Mouse (Mus musculus) mouse trophoblast stem cell (cell line): ENCODE measurements around the gene B3galnt1.
"Not testable (repeated sequence)": the region's sequence is repeated elsewhere in the genome, so short reads cannot be mapped to it uniquely, and the experiment has no call there.

Source experiments
- in situ Hi-C, 2 experiments: fragments of 300-500 bp; cut with MseI, MboI; formaldehyde crosslinking; loops; 2 replicates in 1 of 2; 3 replicates in 1 of 2; pipeline ENCODE4 v1.15.1; 2025

The B3galnt1 gene

DNA sequence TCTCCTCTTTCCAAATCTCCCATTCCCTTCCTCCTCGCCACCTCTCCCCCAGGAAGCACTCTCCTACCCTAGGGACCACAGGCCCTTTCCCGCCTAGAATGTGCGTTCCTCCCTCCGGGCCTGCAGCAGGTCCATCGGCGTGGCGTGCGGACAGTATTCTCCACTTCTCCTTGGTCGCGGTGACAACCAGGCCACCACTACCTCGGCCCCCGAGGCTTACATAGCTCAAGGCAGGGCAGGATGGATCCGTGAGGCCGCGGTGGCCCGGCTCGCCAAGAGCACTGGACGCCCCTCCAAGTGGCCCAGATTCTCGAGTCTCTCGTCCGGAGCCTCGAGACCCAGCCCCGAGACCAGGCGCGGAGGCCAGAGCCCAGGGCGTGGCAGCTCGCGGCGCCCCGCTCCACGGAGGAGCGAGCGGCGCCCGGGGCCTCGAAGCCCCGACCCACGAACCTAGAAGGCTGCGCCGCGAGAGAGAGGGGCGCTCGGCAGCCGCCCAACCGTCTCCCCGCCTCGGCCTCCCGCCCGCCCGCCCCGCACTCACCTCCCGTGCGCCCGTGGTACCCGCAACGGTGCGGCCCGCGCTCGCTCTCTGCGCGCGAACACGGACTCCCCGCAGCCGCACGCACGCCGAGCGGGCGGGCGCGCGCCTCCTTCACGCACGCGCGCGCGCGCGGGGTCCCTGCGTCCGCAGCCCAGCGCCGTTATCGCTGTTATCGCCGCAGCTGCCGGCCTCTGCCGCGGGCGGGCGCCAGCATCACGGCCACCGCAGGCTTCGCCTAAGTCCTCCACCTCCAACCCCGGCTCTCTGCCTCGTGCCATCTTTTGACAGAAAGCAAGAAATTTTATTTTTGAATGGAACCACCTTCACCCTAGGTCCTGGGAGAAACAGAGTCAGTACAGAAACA, at the start of gene B3galnt1:
TSS of gene B3galnt1 (minus strand) at position 700 of the 905 bp plus-strand sequence.
- in situ Hi-C loops: no loop called here

DNA sequence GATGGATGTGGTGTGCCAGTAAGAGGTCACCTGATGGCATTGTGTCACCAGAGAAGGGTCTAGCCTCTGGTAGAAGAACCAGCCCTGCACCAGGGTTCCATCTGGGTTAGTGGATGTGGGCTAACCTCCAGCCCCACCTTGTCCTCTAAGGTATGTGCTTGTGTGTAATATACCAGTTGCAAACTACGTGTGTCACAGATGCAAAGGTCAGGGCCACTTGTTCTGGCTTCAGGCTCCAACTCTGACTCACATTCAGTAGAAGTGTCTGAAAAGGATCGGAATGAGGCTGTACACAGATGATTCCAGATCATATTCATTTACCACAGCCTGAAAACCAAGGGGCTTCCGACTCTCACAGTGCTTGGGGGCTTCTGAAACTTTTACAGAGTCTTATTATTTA, 35.8 kb upstream of the B3galnt1 start:
- in situ Hi-C loops: no loop called here

DNA sequence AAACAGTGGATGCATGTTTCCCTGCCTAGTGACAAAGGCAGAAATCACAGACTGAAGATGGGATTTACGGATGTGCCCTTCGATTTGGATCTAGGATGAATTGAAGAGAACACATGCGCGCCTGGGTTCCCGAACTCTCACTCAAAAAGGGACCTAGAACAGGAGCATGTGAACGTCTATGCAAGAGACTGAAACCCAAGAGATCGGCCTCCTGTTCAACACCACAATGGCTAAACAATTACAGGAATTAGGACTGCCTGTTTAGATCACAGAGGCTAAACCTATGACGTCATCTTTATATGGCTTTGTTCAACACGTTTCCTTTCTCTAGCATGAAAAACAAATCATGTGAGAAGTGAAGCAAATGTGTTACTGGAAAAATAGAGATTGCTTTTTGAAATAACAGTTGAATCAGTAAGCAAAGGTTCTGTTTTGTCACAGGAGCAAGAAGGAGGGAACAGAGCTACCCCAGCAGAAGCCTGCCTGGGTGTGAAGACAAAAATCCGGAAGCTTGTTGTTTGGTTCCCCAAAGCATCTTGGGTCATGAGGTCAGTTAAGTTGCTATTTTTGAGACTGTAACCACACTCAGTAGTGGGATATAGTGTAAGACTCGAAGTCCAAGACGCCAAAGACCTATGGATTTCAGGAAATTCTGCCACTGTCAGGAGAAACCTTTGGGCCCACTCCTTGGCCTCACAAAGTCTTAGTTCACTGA, 35.1 kb upstream of the B3galnt1 start:
- in situ Hi-C loops: no loop called here

DNA sequence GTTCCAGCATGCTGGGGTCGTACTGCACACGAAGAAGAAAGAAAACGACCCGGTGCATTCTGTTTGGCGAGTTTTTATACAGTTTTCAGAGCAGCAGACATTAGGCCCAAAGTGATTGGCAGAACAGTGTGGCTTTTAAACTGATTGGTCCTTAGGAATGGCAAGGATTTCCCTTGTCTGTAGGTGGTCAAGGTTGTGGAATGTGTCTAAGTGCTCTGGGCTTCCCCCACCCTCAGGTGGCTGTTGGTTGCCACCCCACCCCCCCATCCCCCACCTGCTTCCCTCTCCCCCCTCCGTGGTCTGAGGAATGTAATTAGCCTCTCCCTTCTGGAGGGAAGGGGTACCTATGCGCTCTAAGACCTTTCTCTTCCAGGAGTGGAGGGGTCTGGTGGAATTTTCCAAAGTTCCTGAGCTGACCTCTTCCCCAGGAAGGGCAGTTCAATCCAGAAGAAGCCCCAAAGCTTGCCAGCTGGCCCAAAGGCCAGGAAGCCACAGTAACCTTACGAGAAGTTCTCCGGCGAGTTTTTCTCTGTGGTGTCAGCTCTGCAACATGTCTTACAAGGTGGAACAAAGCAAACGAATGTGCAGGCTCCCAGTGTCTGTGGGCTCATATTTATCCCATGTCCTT, 28.3 kb upstream of the B3galnt1 start:
- in situ Hi-C loops: no loop called here

DNA sequence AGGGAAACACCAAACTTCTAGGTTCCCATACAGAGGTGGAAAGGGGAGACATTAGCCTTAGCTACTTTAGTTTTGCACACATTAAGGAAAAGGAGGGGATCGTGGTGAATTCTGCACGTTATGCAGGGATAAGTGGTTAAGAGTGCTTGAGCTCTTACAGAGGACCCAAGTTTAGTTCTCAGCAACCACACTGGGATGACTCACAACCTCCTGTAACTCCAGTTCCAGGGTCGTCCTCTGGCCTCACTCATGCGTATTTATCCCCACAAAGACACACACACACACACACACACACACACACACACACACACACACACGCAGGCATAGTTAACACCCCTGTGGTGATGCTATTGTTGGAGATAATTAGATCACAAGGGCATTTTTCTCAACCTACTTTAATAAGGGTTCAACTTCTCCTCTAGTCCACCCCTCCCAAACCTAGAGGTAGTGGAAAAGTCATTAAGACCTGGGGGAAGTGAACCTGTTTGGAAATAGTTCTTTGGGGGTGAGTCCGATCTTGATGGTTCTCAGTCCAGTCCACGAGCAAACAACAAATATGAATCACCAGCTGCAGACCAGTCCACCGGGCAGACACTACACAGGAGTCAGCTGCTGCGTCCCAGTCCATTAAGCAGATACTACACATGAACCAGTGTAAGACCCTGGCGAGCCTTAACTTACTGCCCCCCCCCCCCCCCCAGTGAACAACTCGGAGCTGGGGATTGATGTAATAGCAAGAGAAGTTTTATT, 27.6 kb upstream of the B3galnt1 start:
- in situ Hi-C loops: no loop called here

DNA sequence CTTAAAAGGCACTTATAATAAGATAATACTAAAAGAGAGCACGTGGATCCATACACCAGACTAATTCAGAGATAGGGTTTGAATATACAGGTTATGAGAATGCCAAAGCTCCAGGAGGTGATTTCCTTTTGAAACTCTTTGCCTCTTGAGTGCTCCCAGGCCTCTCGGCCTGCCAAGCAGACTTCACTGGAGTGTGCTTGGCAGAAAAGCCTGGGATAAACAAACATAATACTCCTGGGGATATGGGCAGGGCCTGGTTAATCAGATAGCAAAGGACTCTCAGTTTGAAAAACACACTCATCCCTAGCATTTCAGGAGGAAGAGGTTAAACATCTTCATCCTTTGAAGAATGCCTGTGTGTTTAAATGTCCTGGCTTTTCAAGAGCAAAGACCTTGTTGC, 25.4 kb upstream of the B3galnt1 start:
- in situ Hi-C loops: no loop called here

DNA sequence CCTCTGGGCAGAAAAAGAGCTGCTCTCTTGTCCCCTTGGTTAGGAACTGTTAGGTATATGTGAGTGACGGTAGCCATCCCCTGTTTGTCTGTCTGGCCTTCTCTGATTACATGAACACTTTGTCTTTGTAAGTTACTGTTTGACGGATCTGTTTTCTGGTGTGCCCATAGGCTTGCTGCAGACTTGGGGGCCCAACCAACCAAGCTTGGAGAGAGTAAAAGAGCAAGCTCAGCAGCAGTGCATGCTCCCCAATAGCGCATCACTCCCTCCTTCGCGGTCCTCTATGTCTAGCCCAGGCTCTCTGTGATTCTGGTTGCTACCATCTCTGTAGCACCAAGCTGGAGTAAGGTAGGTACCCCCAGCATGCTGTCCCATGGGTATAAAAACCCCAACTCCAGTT, 9.1 kb upstream of the B3galnt1 start:
- in situ Hi-C loops: no loop called here

DNA sequence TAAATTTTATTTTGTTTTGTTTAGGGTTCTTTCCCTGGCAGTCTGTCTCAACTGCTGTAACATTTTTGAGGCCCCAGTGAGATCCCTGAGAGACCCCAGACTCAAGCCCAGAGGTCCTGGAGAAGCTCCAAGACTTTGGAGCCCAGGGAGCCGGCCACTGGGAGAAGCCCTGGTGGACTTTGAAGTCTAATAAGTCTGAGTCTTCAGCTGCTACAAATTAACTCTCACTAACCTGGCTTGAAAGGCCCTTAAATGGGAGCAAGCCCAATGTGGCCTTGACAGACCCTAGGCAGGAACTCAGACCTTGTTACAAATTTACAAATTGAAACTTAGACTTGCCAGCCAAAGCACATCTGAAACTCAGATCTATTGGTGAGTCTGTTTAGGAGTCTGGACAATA, 8.7 kb upstream of the B3galnt1 start:
- in situ Hi-C loops: no loop called here

DNA sequence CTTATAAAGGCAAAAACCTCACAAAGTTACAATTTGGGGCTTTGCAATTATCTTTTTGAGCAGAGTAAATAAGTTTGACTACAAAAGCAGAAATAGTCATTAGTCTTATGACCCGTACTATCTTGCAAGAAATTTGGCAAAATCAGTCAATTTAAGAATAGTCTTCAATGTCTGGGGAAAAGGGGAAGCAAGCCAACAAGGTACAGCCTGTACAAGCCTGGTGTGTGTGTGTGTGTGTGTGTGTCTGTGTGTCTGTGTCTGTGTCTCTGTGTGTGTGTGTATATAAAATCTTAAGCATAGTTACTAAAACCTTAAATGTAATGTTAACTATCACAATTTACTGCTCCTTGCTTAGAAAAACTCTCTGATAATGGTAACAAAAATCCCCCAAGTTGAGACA, 8.2 kb upstream of the B3galnt1 start:
- in situ Hi-C loops: no loop called here

DNA sequence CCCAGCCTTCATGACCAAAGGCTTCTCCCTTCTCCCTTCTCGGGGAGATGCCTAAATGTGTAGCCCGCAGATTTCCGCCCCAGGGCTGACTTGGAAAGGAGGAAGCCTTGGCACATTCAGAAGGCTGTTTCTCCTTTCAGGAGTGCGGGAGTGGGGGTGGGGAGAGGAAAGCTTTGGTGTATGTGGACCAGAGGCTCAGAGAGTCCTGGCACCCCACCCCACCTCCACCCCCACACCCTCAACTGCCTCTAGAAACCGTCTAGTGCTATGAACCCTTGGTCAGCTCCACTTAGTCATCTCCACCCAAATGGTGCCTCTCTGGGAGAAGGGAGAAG, 373 bp upstream of the B3galnt1 start:
- in situ Hi-C loops: no loop called here

DNA sequence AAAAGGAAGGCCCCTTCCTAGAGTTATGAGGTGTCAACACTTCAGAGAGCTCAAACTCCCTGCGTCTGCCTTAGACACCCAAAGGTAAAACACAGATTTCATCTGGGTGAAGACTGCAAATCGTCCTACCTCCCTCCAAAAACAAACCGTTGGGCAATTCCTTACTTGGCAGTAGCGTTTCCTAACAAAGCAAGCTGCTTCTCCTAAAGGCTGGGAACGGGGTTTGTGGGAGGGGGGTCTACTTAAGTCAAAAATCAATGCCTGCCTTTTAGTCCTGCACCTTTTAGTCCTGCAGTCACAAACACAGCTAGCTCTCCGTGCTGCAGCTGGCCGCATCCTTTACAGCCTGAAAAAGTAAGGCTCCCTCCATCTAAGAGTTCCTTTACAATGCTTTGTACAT, 944 bp downstream of the B3galnt1 start:
- in situ Hi-C loops: no loop called here

DNA sequence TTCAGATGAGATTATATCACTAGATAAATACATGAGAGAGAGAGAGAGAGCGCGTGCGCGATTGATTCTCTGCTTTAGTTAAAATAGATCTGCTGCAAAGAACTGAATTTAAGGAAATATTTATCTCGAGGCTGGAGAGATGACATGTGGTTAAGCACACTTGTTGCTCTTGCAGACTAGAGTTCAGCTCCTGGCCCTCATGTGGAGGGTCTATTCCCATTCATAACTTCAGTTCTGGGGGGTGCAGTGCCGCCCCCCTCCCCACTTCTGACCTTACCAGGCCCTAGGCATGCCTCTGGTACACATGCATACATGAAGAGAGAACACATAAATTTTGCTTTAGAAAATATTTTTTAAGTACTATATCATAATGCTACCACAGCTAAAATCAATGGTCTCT, 1.5 kb downstream of the B3galnt1 start:
- in situ Hi-C loops: no loop called here

DNA sequence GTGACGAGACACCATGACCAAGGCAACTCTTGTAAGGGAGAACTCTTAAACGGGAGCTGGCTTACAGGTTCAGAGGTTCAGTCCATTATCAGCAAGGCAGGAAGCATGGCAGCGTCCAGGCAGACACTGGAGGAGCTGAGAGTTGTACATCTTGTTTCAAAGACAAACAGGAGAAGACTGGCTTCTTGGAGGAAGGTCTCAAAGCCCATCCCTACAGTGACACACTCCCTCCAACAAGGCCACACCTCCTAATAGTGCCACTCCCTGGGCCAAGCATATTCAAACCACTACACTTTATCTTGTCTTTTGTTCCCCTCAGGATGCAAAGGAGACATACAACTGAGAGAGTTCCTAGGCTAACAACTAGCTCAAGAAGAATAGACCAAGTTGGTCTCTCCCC, 2.6 kb downstream of the B3galnt1 start:
- in situ Hi-C loops: no loop called here

DNA sequence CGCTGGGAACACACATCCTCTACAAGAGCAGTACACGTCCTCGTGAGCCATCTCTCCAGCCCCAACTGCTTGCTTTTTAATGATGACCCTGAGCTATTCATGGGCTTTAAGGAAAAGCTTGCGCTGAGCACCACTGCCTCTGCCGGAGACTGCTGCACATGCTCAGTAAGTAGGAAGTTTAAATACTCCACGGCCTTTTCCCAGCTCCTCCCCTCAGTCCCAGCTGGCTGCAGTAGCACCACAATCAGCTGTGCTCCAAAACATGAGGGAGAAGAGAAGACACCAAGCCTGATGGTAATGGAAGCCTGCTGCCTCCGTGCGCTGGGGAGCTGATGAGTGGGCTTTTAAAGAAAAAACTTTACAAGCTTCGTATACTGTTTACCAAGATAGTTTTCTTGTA, 4.7 kb downstream of the B3galnt1 start:
- in situ Hi-C loops: no loop called here

DNA sequence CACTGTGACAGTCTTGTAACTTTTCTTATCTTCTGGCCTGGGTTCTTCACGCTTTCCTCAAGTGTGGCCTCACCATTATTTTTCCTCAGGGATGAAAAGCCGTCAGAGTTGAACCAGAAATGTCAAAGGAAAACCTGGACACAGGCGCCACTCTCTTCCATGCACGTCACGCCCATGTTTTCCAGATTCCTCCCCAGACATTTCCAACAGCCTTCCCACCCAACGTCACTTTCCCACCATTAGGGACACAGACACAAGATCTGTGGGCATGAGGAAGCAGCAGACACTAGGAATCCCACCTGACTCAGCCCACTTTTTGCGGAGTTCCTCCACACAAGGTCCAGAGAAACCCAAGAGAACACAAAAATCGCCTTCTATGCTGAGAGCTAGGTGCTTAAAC, 5.3 kb downstream of the B3galnt1 start:
- in situ Hi-C loops: no loop called here

DNA sequence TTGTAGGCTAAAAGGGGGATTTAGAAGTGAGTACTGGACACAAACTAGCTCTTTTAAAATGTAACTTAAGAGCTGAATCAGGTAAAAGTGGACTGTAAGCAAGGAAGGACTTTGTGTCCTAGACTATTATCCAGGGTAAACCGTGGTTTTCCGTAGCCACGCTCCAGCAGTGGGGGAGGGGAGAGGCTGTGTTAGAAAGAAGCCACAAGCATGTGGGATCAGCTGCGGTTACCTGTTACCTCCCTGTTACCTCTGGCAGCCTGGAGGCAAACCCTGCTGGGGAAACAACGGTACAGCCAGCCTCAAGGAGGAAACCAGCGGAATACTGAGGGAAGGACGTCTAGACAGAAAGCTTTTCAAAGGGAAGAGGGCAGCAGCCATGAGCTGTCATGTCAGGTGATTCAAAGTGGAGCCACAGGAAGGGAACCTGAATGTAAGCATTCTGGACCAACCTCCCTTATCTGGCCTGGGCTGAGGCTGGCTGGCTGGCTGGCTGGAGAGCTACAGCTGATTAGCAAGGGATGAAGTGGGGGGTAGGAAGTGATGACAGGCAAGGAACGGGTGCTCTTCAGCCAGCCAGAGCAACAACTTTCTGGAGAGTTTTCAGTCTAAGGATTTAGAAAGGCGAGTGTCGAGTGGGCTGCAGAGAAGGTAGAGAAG, 10.5 kb downstream of the B3galnt1 start:
- in situ Hi-C loops: no loop called here

DNA sequence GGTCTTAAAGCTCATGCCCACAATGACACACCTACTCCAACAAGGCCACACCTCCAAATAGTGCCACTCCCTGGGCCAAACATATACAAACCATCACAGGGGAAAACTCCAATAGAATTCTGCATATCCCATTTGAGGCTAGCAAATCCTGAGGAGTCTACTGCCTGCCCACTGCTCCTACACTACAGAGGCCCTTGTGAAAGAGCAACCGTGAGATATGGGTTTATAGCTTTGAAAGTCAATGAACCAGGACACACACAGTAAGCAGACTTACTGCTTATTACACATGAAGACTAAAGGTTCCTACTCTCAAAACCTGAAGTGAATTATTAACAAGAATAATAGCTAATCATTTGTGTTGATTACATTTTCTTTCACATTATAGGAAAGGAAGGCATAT, 15.0 kb downstream of the B3galnt1 start:
- in situ Hi-C loops: no loop called here

DNA sequence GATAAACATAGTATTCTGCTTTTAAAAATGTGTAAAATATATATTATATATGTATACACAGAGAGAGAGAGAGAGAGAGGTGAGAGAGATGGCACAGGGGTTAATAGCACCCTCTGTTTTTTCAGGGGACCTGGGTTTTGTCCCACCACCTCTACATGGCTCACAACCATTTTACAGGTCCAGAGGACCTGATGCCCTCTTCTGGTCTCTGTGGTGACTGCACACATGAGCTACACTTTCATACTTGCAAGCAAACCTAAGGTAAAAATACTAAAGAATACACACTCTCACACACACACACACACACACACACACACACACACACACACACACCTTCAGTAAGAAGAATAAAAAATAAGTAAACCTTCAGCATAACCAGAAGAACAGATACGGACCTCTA, 20.0 kb downstream of the B3galnt1 start:
- in situ Hi-C loops: no loop called here

DNA sequence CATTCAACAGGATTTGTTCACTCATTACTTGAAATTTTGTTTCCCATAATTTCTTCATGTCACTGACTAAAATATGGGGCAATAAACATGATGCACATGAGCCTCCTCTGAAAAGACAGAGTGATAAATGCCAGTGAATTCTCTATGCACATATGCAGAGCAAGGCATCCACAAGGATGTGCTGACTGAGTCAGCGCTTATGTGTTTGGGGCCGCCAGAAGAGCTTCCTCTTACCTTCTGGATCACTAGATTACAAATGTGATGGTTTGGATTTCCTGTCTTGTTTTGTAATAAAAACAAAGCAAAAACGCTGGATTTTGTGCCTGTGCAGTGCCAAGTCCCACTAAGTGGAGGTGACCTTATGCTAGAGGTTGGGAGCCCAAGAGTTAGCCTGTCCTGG, 22.0 kb downstream of the B3galnt1 start:
- in situ Hi-C loops: no loop called here

DNA sequence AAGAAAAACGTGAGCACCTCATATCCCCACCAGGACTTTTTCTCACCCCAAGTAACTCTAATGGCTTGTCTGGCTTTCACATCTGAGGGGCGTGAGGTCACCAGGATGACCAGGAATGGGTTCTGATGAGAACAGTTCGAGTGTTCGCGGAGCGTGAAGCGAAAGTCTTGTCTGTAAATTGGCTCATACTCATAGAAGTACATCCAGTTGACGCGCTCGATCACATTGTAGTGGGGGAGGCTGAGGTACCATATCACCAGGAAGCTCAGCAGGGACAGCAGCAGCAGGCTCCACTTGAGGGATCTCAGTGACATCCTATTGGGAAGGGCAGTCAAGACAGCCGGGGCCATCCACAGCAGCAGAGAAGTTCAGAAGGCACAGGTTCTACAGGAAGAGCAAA, 23.2 kb downstream of the B3galnt1 start:
- in situ Hi-C loops: no loop called here

DNA sequence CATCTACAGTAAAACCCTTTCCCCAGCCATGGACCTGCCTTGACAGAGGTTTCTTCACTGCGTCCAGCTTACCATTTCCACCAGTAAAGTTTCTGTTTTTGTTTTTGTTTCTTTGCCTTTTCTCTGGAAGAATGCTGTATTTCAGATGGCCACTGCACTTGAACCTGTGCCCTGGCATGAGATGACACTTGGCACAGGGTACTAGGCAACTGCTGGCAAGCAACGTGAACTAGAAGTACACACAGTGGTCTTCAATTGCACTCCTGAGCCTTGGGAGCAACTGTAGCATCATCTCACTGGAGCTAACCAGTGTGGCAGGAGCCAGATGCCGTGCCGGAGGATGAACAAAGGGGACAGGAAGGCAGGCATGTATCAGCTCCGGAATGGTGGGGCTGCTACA, 26.2 kb downstream of the B3galnt1 start:
- in situ Hi-C loops: no loop called here

DNA sequence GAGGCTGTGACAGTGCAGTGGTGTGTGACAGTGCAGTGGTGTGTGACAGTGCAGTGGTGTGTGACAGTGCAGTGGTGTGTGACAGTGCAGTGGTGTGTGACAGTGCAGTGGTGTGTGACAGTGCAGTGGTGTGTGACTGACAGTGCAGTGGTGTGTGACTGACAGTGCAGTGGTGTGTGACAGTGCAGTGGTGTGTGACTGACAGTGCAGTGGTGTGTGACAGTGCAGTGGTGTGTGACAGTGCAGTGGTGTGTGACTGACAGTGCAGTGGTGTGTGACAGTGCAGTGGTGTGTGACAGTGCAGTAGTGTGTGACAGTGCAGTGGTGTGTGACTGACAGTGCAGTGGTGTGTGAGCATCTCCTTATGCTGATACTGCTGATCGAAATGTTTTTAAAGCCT, 33.2 kb downstream of the B3galnt1 start:
- in situ Hi-C loops: not testable (repeated sequence)
